Mouse (Mus musculus): ENCODE measurements at regions not wholly inside any gene's neighbourhood (a gene's known extent, or its start where the extent isn't known, plus 50 kb on each side); places are given as distances from the start of the nearest gene placed in this dataset.

GRCm38 (mm10) chr10:97282841-97283496 is 196.4 kb upstream of the Dcn start:
- no peak for DNase-seq

- no peak for DNase-seq
Measured at GRCm38 (mm10) chr10:97304791-97305355, 174.5 kb upstream of the Dcn start.

DNA sequence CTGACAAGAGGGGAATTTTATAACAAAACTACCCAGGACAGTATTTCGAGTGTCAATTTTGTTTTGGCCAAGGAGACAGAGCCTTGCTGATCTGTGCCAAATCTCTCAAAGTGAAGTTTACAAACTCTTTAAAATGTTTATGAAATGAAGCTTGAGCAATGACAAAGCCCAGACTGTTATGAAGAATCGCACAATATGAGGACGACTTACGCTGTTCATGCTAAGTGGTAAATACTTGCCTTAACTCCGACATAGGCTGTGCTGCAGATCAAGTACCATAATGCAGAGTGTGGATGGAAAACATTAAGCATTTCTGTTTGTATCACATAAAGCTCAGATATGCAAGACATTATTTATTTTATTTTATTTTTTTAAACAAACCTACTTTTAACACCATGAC is 169.8 kb upstream of the Dcn start:
- DNase-seq: no peak

DNA sequence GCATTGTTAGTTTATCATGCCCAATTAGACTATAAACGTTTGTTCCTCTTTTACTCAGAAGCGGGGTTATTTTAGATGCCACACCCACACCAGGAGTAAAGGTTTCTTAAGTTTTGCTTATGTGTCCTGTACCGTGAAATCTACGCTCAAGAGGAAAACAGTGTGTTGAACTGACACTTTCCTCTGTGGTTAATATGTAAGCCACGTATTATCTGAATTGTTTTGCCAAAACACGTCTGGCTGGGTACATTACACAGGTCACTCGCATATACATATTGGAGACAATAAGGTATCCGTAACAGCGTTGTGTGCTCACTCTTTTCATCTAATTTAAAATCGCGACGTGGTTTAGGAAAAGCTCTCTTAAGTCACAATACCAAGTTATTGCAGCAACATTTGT is 166.9 kb upstream of the Dcn start:
- peak; percentile 12 for DNase-seq

DNA sequence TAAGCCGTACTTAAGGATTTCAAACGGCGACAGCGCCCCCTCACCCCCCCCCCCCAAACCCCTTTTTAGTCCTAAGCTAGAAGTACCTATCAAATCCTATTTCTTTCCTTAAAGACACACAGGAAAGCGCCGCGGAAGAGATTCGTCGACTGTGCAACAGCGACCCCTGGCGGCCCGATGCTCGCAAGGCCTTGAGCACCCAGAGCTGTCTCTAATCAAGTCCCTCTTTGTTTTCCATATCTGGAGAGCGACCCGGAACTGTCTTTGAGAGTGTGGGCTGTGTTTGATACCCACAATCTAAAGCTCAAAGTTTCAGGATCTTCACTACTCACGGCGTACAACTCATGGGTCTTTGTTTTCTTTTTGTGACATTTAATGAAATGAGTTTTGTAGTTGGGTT is 166.4 kb upstream of the Dcn start:
- DNase-seq: peak; percentile 94

- peak; percentile 89 for DNase-seq
Measured at GRCm38 (mm10) chr10:97313407-97313901, 166.0 kb upstream of the Dcn start.

- DNase-seq: no peak
Measured at GRCm38 (mm10) chr10:97332639-97333038, 146.8 kb upstream of the Dcn start.

GRCm38 (mm10) chr10:97334044-97334443 is 145.4 kb upstream of the Dcn start:
- peak; percentile 25 for DNase-seq

- DNase-seq: no peak
Measured at GRCm38 (mm10) chr10:97334606-97335150, 144.7 kb upstream of the Dcn start.

DNA sequence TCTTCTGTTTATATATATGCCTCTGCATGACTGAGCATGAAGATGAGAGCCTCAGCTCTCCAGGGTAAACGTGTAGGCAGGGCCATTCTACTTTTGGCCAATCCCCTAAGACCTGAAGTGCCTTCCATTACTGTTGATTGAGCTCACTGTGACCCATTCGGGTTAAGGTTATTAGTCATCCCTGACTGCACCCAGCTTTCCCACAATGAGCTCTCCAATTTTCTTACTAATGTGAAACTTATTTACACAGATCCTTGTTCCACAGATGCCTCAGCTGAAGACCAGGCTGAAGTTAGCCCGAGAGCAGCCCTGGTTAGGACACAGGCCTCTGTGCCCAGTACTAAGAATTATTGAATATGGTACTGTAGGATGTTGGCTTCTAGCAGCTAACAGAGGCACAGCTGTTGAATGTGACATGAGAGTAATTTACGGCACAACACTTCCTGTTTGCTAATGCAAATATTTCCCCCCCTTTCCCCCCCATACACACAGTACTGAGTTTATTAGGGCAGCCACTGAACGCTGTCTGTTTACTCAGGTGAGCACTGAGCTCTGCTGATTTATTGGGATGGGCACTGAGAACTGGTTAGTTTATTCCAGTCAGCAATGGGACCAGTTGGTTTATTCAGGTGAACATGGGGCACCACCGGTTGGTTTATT is 141.2 kb upstream of the Dcn start:
- no peak for DNase-seq

- no peak for DNase-seq
Measured at GRCm38 (mm10) chr10:97339866-97340706, 139.3 kb upstream of the Dcn start.

DNA sequence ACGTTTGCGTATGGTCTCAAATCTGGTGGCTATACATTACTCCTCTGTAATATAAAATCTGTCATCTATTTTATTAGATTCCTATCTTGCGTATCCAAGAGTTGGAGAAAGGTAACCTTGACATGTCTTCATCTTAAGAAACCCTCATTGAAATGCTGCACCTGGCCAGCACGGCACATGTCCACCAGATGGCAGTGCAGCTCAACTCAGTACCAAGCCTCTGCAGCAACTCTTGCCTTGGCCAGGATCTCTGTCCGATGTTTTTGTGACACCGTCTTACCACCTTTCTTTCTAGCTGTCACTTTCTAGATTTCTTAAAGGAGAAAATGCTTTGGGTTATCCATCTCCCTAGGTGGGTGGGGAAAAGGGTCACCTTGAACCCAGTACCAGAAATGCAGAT is 134.1 kb upstream of the Dcn start:
- peak; percentile 68 for DNase-seq

DNA sequence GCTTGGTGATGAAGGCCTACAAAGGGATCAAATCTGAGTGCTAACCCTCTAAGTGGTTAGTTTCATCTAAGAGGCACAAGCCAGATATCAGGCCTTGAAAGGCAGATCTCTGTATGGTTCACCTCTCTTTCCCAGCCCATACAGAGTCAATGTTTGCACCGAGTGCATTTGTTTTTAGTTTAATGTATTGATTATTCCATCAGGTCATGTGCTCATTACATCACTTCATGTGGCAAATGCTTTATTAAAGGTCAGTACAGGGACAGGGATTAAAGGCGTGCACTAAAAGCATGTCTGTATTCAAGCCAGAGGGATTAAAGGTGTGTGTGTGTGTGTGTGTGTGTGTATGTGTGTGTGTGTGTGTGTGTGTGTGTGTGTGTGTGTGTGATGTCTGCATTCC is 132.5 kb upstream of the Dcn start:
- DNase-seq: no peak

GRCm38 (mm10) chr10:97368625-97369024 is 110.8 kb upstream of the Dcn start:
- DNase-seq: no peak

GRCm38 (mm10) chr10:97375824-97376223 is 103.6 kb upstream of the Dcn start:
- DNase-seq: peak; percentile 25

- no peak for DNase-seq
Measured at GRCm38 (mm10) chr10:97376376-97376775, 103.0 kb upstream of the Dcn start.

GRCm38 (mm10) chr10:97381586-97381985 is 97.8 kb upstream of the Dcn start:
- no peak for DNase-seq

- DNase-seq: no peak
Measured at GRCm38 (mm10) chr10:97383881-97384280, 95.5 kb upstream of the Dcn start.

GRCm38 (mm10) chr10:97387196-97387876 is 92.1 kb upstream of the Dcn start:
- no peak for DNase-seq

DNA sequence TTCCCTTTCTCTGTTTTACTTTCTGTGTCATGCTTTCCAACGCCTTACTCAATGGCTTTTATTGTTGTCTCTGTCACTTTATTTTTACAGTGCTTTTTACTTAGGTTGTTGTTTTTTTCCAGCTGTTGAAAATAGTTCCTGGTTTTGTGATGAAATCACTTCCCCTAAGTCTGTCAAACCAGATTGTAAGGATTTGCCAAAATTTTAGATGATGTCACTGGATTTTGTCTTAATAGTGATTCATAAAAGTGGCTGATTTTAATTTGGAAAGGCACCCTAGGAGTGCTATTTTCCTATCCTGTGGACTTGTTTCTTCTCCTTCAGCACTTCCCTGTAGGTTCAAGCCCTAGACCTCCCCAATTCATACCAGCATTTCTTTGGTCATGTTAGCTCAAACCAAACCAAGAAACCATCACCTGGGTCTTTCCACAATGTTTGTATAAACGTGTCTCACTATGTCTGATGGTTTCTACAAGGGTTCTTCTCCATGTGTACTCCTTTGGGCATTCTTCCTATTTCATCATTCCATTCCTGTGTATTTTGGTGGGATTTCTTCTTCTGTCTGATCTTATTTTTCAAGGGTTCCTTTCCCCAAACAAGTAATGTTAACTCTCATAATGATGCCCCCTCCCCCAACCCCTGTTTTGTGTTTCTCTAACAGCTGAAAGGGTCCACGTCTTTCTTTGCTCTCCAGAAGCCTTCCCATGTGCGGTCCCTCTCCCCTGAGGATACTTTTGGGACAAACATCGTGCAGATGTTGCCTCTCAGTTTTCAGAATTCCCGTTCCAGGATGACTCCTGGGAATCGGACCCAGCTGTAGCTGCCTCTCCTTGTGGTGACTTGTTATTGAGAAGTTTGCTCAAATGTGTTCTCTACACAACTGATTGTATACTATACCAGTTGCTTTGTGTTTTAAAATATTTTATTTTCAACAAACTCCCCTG is 89.5 kb upstream of the Dcn start:
- DNase-seq: no peak

- DNase-seq: no peak
Measured at GRCm38 (mm10) chr10:97397062-97397771, 82.2 kb upstream of the Dcn start.
